Mouse (Mus musculus) thymus, adult 2 months (tissue): ENCODE measurements around the gene Ppp4r3a. TPM values are rescaled to one million over a fixed set of nuclear protein-coding genes. Genes with fewer than 3 reads are reported as not detected.

Source experiments
- DNase-seq: peaks from one replicate; pipeline ENCODE4 v3.0.0; 2021
- H3K27ac ChIP-seq: fragments of 200-500 bp; 2 replicates; pipeline ENCODE4 v1.5.1; 2012; ENCODE audit warnings: low read length, control low read depth; ENCODE audit not compliant: control insufficient read depth, insufficient read depth
- H3K27me3 ChIP-seq: fragments of 200-500 bp; 2 replicates; pipeline ENCODE4 v1.6.1; 2012; ENCODE audit warnings: mild to moderate bottlenecking, low read length, moderate library complexity, mixed read lengths; ENCODE audit not compliant: control insufficient read depth, insufficient read depth
- H3K36me3 ChIP-seq: fragments of 200-500 bp; 2 replicates; pipeline ENCODE4 v1.6.1; 2012; ENCODE audit warnings: mild to moderate bottlenecking, low read length, moderate library complexity; ENCODE audit not compliant: control insufficient read depth, insufficient read depth
- H3K4me1 ChIP-seq: fragments of 200-500 bp; replicated peaks from 2 replicates; pipeline ENCODE4 v1.6.1; 2012; ENCODE audit warnings: low read length; ENCODE audit not compliant: control insufficient read depth, insufficient read depth
- H3K4me3 ChIP-seq: fragments of 200-500 bp; 2 replicates; pipeline ENCODE4 v1.5.1; 2012; ENCODE audit warnings: mild to moderate bottlenecking, low read length, control low read depth, moderate library complexity; ENCODE audit not compliant: control insufficient read depth, insufficient read depth
- CTCF ChIP-seq: fragments of 200-500 bp; IDR thresholded peaks from 2 replicates; pipeline ENCODE4 v1.5.1; 2012; ENCODE audit warnings: mild to moderate bottlenecking, control low read depth, low read length, moderate library complexity, borderline replicate concordance; ENCODE audit not compliant: control insufficient read depth, poor library complexity, insufficient read depth; ENCODE audit errors: extremely low read depth
- POLR2A ChIP-seq: fragments of 200-500 bp; IDR thresholded peaks from 2 replicates; pipeline ENCODE4 v1.6.1; 2012; ENCODE audit warnings: mild to moderate bottlenecking, low read length, control low read depth, moderate library complexity; ENCODE audit not compliant: control insufficient read depth, poor library complexity, insufficient read depth; ENCODE audit errors: extremely low read depth
- WGBS: fragments of 180-500 bp; shearing (Covaris S2); methylation state at CpG from one replicate; pipeline ENCODE4 v1.1.7; 2018; 5-methylcytosine and 5-hydroxymethylcytosine counted together
- polyA plus RNA-seq: library from polyadenylated mRNA; depleted of rRNA; stranded (reverse); fragments of >200 nt; gene quantifications from 2 replicates; pipeline ENCODE4 v1.2.3, GENCODE M21; 2012

Gene Ppp4r3a
- polyA plus RNA-seq, 1 experiment: 25.6 TPM

GRCm38 (mm10) chr12:101089955-101090354, 6.5 kb upstream of the Ppp4r3a start:
- H3K4me3 ChIP-seq: no peak overlapping the region
- 81% methylated on average over 1 of the region's 1 CpGs for WGBS

GRCm38 (mm10) chr12:101087406-101087805, 3.9 kb upstream of the Ppp4r3a start:
- Histone ChIP-seq H3K4me1 (no peaks in the 10 kb centered on the region), H3K27me3 (no peaks in the 10 kb centered on the region), H3K27ac (no peak overlapping the region), H3K36me3 (no peaks in the 10 kb centered on the region), H3K4me3 (no peak overlapping the region)
- no peak for TF ChIP-seq CTCF
- no peak for TF ChIP-seq POLR2A
- no peak for DNase-seq
- WGBS: 94% methylated on average over 1 of the region's 1 CpGs

More at GRCm38 (mm10) chr12:101089955-101090354, 6.5 kb upstream of the Ppp4r3a start:
- Histone ChIP-seq H3K4me1 (no peaks in the 10 kb centered on the region), H3K27me3 (no peaks in the 10 kb centered on the region), H3K27ac (no peak overlapping the region), H3K36me3 (no peaks in the 10 kb centered on the region)
- no peak for TF ChIP-seq CTCF
- TF ChIP-seq POLR2A: no peak
- DNase-seq: no peak

GRCm38 (mm10) chr12:101084881-101085666, 1.6 kb upstream of the Ppp4r3a start:
- H3K27me3 ChIP-seq: no peaks in the 10 kb centered on the region
- WGBS: 96% methylated on average over 9 of the region's 9 CpGs
- H3K27ac ChIP-seq: no peak overlapping the region
- no peak for DNase-seq
- H3K36me3 ChIP-seq: no peaks in the 10 kb centered on the region
- peaks cover 4% of the 10 kb centered on the region; the same call in 1 of the 2 replicates for H3K4me1 ChIP-seq
- TF ChIP-seq POLR2A (no peak), CTCF (no peak)
- no peak overlapping the region for H3K4me3 ChIP-seq

GRCm38 (mm10) chr12:101084237-101084636, 735 bp upstream of the Ppp4r3a start:
- Histone ChIP-seq H3K27ac (no peak overlapping the region), H3K4me3 (no peak overlapping the region), H3K4me1 (peaks cover 4% of the 10 kb centered on the region; the same call in 1 of the 2 replicates), H3K27me3 (no peaks in the 10 kb centered on the region), H3K36me3 (no peaks in the 10 kb centered on the region)
- no peak for DNase-seq
- WGBS: 10% methylated on average over 4 of the region's 4 CpGs
- no peak for TF ChIP-seq CTCF
- TF ChIP-seq POLR2A: no peak

DNA sequence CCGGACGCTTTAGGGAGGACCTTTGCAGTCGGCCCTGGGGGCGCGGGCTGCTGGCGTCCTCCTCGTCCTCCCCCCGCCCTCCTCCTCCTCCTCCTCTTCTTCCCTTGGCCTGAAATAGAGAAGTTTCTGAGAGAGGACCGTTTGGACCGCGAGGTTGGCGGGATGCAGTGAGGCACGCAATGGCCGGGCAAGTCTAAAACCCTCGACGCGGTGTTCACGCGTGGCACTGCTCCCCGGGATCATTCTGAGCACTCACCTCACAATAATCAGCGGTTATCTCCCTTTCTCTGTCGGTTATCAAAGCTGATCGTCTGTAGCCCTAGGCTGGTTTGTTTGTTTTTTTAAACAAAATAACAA, 315 bp upstream of the Ppp4r3a start:
- H3K36me3 ChIP-seq: no peaks in the 10 kb centered on the region
- H3K27me3 ChIP-seq: no peaks in the 10 kb centered on the region
- TF ChIP-seq CTCF (no peak), POLR2A (no peak)
- H3K4me1 ChIP-seq: peaks cover 4% of the 10 kb centered on the region; the same call in 1 of the 2 replicates
- H3K27ac ChIP-seq: no peak overlapping the region
- no peak for DNase-seq
- WGBS: under 1% methylated on average over 23 of the region's 23 CpGs
- peak overlapping the region; percentile 82 for H3K4me3 ChIP-seq

DNA sequence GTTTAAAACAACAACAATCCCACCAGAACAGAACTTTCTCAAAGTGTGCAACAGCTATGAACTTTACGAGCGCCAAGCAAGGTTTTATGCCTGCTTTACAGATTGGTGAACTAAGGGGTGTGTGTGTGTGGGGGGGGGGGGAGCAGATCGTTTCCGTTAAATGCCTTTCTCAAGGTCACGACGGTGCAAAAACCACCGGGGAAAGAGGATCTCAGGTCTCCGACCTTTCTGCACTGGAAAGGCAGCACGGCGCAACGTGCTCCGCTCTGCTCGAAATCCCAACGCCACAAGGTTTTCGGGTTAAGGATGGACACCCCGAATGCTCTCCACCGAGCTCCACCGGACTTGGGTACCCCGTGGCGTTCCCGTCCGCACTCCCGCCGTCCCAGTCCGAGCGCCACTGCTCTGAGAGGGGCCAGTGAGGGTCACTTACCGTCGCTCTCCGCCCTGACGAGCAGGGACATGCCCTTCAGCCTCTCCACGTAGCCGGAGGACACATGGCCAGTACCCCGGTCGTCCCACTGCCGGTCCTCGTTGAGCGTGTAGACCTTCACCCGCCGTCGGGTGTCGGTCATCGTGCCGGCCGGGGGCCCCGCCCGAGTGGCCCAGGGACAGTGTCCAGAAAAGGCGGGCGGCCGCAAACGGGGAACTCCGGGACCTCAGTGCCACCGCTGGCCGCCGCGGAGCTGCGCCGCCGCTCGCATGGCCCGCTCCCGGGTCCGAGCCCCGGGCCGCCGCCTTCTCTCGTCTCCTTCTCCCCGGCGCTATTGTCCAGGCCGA, 1.0 kb downstream of the Ppp4r3a start:
- DNase-seq: peak; percentile 30

DNA sequence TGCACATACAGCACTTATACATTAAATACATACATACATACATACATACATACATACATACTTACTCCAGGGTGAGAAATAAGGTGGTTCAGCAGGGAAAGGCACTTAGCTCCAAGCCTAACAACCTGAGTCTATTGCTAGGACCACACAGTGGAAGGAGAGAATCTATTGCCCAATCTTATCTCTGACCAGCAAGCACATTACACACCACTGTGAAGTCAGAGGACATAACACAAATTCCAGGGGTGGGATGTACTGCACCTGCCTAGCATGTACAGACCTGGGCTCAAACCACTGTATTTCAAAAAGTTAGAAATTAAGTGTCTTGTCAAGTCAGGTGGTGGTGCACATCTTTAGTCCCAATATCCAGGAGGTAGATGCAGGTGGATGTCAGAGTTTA, 5.5 kb downstream of the Ppp4r3a start:
- TF ChIP-seq POLR2A (no peak), CTCF (no peak)
- Histone ChIP-seq H3K4me1 (peaks cover 4% of the 10 kb centered on the region; the same call in 1 of the 2 replicates), H3K4me3 (no peak overlapping the region), H3K27me3 (no peaks in the 10 kb centered on the region), H3K27ac (no peak overlapping the region), H3K36me3 (no peaks in the 10 kb centered on the region)
- DNase-seq: no peak

More for the DNA sequence above, 1.0 kb downstream of the Ppp4r3a start:
- H3K4me1 ChIP-seq: peaks cover 4% of the 10 kb centered on the region; the same call in 1 of the 2 replicates
- H3K27me3 ChIP-seq: no peaks in the 10 kb centered on the region
- H3K27ac ChIP-seq: no peak overlapping the region
- TF ChIP-seq CTCF (no peak), POLR2A (no peak)
- H3K36me3 ChIP-seq: no peaks in the 10 kb centered on the region
- WGBS: under 1% methylated on average over 66 of the region's 69 CpGs
- H3K4me3 ChIP-seq: peak overlapping the region; percentile 82
